Mouse (Mus musculus) c-Kit-positive CD71-positive TER-119-negative erythroid progenitor cells, embryonic 14.5 days (primary cell): ENCODE measurements around the gene Myo9a.
A peak's percentile ranks its signal among the peaks of the same experiment; 100 is the strongest.
"Not testable (repeated sequence)": the region's sequence is repeated elsewhere in the genome, so short reads cannot be mapped to it uniquely, and the experiment has no call there.

ENCODE experiments used
- DNase-seq: peaks from one replicate; pipeline ENCODE4 v3.0.0-alpha.2; 2013; ENCODE audit warnings: low read depth

Gene Myo9a

DNA sequence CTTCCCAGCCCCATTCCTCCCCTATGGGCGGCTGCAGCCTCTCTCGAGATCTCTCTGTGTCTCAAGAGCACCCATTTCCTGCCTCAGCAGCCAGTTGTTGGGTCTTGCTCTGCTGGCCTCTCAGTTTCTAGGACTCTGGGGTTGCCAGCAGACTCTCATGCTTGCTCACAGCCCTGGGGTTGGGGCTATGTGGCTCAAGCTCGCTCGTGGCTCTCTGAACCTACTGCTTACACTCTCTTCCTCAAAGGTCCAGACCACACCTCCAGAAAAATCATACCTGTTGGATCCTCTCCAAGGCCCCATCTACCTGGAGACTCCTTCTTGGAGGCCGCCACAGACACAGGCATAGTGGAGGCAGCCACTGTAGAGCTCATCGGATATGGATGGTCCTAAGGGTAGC lies 198.8 kb downstream of the Myo9a start:
- DNase-seq, result no peak

- no peak for DNase-seq
These were observed 199.3 kb downstream of the Myo9a start for GRCm38 (mm10) chr9:59949981-59950380.

DNA sequence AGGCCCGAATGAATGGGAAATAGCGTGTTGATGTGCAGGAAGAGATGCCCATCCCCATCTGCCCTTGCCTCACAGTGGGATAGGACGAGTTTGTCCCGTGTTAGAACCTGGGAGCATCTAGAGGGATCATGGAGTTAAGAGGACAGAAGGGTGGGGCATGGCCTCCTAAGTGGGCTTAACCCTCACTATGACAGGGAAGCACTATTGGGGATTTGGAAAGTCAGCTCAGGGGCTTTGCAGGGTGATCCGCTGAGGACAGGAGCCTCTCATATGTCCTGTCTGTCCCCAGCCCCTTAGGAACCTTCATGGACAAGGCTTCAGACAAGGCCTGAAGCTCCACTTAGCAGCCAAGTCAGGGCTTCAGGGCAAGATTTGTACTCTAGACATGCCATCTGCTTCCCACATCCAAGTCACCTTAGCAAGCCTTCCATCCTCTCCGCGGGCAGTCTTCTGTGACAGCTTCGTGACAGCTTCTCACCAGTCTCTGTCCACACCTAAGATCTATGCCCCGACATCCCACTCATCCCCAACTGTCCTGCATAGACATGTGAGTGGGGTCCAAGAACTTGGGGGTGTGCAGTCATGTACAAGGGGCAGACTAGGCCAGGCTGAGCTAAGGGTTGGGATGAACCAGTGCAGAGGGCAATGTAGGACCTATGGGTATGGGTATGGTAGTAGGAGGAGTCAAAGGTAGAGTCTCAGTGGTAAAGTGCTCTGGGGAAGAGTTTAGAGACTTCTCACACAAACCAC lies 200.5 kb downstream of the Myo9a start:
- DNase-seq, result no peak

DNA sequence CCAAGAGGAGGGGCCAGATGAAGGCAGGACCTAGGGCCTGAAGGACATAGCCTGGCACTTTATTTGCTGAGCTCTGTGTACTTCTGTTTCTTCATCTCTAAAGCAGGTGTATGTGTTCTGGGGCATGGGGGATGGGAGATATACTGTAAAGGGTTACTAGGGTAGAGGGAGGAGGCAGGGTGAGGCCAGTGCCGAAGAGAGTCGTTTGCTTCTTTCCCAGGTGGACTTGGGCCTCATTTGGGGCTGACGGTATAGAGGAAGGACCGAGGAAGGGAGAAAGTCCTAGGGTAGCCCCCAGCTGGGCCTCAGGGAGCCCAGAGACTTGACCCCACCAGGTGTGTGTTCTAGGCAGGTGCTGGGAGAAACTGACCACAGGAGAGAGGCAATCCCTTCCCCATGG lies 201.2 kb downstream of the Myo9a start:
- DNase-seq, result no peak

- no peak for DNase-seq
These were observed 201.9 kb downstream of the Myo9a start for GRCm38 (mm10) chr9:59952515-59953070.

- no peak for DNase-seq
These were observed 202.9 kb downstream of the Myo9a start for GRCm38 (mm10) chr9:59953556-59953955.

- DNase-seq, result no peak
These were observed 204.5 kb downstream of the Myo9a start for GRCm38 (mm10) chr9:59955199-59955598.

DNA sequence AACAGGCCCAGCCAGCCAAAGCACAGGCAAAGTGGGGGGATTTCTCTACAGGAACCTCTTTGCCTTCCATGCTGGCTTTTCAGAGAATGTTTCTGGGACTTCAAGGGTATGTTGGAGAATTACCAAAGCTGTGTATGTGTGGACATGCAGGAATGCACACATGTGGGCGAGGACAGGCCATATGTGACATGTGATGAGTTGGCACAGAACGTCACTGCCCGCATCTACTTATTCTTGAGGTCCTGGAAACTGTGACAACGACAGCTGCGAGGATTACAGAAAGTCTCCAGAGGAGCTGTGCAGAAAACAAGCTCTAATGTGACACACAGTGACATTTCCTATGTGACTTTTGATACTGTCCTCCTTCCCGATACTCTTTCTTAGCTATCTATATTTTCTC lies 205.0 kb downstream of the Myo9a start:
- no peak for DNase-seq

DNA sequence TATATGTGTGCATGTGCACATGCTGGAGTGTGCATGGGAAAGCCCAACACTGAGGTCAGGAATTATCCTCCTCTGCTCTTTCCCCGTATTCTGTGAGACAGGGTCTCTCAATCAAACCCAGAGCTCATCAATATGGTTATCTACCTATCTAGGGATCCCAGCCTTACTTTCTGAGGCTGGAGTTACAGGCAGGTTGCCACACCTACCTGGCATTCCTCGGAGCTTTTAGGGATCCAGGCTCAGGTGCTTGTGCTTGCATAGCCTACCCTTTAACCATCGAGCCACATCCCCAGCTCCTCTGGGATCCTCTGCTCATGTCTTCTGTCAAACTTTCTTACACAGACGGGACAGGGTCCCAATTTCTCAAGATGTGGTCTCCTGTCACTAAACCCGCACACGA lies 205.8 kb downstream of the Myo9a start:
- no peak for DNase-seq

DNA sequence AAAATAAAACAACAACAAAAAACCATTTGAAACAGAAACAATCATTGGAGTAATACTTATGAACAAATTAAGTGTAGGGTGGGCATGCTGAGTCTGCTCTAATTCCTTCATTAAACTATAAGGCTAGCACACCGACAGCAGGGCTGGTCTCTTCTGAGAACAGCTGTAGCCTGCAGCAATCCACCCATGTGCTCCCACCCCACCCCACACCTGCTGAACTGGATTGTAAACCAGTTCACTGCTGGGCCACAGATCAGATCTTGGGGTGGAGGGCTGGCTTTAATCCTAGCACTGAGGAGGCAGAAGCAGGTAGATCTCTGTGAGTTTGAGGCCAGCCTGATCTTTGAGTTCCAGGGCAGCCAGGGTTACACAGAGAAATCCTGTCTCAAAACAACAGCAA lies 207.4 kb downstream of the Myo9a start:
- DNase-seq, result not testable (repeated sequence)

GRCm38 (mm10) chr9:59959276-59959675 lies 208.6 kb downstream of the Myo9a start:
- peak; percentile 70 for DNase-seq

DNA sequence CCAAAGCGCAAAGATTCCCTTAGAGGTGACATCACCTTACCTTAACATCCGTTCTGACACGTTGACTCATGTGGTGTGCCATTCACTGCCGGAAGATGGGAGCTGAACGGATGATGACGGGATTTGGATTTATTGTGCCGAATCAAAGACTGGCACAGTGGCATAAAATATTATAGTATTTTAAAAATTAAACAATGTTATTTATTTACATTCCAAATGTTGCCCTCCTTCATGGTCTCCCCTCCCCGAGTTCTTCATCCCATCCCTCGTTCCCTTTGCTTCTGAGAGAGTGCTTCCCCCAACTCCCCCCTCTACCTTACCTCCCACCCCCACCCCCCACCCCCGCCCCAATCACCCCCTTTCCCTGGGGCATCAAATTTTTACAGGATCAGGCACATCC lies 209.9 kb downstream of the Myo9a start, which contains the start of gene Nr2e3:
Gene Nr2e3 (minus strand): TSS at position 101 of the 400 bp plus-strand sequence.
- DNase-seq, result no peak

GRCm38 (mm10) chr9:59961201-59961955 lies 210.7 kb downstream of the Myo9a start:
- DNase-seq, result no peak

DNA sequence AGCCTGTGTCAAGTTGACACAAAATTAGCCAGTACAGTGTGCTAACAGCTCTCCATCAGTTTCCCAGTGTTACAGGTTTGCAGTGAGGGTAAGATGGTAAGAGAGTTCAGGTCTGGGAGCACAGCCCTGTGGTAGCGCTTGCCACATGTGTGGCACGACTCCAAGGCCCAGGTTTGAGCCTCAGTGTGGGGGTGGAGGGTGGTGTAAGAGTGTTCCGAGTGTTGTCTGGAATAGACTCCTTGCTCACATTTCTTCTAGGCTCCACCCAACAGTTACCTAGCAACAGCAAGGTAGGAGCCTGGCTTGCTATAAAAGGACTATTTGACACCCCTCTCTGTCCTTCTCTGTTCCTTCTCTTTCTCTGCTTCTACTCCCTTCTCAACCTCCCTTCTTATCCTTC lies 213.7 kb downstream of the Myo9a start:
- no peak for DNase-seq

DNA sequence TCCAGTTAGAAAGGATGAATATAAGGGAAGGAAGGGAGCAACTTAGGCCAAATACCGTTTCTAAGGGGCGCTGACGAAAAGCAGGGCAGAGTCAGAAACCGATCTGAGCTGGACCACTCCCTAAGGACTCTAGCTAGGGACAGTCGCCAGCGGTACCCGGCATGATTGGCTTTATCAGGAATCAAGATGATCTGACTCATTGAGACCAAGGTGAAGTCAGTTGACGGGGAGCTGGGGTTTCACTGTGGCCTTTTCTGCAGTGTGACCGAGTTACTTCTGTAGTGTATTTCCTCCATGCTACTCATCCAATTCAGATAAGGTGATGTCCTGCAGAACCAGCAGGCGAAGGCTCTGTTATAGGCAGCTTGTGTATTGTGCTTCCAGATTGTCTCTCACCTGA lies 214.3 kb downstream of the Myo9a start:
- no peak for DNase-seq

DNA sequence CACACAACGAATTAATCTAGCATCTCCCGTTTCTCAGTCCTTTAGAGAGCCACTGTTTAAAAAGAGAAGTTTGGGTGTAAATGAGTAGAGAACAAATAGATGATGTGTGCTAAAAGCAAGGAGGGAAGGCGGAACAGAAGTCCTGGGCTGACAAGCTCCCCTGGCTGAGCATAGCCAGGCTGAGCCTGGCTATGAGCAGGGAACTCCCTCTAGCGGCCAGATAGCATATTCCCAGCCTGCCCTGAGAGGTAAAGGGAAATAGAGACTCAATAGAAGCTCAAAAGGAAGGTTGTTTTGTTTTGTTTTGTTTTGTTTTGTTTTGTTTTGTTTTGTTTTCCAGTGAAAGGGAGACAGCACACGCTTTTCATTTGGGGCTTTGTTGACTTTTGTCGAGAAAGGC lies 218.7 kb downstream of the Myo9a start:
- peak; percentile 30 for DNase-seq

DNA sequence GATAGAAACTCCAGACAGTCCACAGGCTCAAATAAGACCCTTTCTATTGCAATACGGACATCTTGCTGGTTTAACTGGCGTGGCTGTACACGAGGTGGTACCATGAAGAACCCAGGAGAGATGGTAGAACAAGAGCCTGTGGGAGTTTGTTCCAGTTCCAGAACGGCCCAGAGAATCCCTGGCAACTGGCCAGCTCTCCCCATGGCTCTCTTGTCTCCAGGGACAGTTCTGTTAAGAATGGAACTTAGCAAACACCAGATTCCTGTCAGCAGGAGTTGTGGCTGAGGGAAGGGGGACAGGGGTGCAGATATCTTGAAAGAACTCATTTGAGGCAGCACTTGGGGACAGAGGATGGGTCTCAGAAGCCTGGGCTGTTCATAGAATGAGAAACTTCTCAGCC lies 220.6 kb downstream of the Myo9a start:
- no peak for DNase-seq
